Mouse (Mus musculus) lung, postnatal 10 days (tissue): ENCODE measurements around the gene Ankrd12.
A peak's percentile ranks its signal among the peaks of the same experiment; 100 is the strongest.
"Not testable (repeated sequence)": the region's sequence is repeated elsewhere in the genome, so short reads cannot be mapped to it uniquely, and the experiment has no call there.

Experiments used
- DNase-seq: peaks from one replicate; pipeline ENCODE4 v3.0.0; 2021

Ankrd12 gene

DNA sequence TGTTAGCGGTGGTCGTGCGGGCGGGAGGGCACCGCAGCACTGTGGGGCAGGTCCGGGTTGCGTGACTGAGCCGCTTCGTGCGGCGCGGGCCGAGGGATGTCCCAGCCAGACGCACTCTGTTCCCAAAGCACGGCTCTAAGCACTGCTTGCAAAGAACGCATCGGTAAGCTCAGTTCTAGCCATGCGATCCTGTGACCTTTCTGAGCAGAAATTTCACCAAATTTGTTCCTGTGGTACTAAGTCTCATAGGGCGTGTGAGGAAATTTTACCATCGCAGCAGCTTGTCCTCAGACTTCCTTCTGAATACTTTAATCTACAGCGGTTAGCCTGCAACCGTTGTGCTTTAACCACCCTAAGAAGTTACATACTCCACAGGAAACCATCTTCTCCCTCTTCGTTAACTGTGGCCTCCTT, 555 bp upstream of the Ankrd12 start:
- no peak for DNase-seq

DNA sequence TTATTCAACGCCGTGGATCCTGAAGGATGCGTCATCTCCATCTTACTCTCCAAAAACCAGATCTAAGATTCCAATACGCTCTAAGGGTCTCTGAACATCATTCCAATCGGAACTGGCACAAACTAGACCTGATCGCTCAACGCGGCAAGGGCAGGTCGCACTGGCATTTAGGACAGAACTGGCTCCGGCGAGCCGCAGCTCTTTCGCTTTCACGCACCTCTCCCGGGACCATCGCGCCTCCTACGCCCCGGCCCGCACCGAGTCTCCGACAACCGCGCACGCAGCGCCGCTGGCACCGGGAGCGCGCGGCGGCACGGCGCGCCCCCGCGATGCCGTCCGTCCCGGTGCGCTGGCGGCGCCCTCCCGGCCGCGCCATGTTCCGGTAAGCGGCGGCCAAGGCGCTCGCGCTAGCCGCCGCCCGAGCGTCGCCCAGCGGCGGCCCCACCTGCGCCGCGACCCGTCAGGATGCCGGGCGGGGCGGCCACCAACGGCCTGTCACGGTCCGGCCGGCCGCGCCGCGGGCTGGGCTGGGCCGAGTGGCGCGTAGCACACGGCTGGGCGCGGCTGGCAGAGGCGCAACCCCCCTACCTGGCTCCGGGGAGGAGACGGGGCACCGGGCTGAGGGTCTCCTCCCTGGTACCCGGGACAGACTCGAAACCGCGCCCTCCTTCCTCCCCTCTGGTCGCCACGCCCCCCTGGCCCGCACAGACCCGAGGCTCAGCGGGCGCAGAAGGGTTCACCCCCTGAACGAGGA, 538 bp downstream of the Ankrd12 start:
- DNase-seq: peak; percentile 44

DNA sequence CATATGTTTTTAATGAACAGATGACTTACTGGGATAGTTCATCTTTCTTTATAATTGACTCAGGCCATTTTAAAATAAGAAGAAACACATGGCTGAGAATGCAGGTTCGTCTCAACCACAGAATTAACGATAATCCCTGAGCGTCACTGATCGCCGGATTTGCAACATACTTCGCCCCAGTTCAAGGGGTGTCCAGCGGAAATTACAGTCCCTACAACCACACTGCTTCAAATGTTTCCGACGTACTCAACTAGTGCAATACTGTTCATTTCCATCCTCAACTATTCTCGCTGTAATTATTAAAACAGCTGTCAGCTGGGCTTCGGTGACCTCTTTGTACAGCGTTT, 1.1 kb downstream of the Ankrd12 start:
- DNase-seq: peak; percentile 16

DNA sequence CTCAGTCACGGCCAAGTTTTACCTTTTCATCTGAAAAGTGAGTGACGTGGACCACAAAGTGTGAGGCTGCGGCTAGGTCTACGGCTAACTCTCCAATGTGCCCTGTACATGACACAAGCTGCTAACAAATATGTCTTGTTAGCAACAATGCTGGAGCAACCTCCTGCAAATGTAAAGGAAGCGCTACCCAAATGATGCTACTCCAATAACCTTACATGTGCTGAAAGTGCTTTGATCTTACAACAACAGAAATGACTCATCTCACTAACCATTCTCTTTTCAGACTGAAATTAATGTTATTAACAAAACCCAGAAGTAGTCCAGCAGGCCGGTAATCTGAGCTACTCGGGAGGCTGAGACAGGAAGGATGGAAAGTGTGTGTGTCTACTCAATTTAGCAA, 2.9 kb downstream of the Ankrd12 start:
- DNase-seq: no peak

DNA sequence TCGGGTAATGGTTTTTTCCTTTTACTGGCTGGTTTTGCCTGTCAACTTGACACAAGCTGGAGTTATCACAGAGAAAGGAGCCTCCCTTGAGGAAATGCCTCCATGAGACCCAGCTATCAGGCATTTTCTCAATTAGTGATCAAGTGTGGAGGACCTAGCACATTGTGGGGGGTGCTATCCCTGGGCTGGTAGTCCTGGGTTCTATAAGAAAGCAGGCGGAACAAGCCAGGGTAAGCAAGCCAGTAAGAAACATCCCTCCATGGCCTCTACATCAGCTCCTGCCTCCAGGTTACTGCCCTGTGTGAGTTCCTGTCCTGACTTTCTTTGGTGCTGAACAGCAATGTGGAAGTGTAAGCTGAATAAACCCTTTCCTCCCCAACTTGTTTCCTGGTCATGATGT, 7.9 kb downstream of the Ankrd12 start:
- not testable (repeated sequence) for DNase-seq

DNA sequence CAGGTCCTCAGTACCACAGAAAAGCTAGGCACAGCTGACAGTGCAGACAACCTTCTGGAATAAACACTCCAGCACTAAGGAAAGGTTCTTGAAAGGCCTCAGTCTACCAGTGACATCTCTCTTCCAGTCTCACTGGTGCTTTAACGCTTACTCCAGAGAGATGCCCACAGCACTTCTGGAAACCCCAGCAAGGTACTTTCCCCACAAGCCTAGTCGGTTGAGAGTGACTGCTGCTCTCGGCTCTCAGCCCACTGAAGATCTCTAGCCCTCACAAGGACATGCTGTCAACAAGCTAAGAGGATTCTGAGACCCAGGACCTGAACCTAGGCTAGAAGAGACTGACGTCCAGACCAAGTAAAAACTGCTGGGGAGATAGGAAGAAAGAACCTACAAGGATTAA, 11.8 kb downstream of the Ankrd12 start:
- DNase-seq: no peak

DNA sequence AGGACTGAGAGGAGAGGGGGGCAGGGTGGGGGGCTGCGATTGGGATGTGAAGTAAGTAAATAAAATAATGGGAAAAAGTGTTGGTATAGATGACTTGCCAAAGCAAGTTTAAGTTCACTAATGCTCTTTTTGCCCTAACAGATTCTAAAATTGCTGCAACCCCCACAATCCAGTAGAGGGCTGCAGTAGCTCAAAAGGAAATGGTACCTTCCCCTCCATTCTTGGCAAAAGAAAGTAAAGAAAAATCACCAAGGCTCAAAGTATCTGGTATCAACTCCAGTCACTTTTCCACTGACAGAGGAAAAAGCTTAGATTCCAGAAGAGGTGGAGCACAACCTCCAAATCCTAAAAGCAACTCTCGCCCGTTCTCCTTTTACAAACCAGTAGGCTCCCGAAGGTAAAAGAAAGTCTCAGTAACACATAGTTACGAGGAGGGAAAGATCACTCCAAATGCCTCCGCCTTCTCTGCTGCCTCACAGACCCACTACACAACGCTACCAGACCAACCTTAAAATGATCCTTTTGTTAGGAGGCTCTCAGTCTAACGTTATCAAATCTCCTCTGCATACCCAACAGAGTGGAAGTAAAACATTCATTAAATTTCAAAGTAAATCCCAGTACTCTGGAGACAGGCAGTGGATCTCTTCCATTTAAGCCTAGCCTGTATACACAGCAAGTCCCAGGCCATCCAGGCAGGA, 15.5 kb downstream of the Ankrd12 start:
- peak; percentile 7 for DNase-seq

DNA sequence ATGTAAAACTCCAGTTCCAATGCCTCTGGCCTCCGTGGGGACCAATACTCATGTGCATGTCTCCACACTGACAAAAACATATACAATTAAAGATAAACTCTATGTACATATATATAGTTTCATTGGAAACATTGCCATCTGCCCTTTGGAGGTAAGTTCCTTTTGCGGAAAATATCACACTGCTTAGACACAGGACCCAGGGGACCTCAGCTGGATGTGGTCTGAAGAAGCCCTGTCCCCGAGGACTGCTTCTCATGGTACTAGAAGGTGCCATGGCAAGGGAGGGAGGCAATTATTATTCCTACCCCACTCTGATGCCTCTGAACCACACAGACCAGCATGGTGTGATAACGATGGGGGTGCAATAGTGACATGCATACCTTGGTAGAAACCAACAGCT, 18.7 kb downstream of the Ankrd12 start:
- no peak for DNase-seq

DNA sequence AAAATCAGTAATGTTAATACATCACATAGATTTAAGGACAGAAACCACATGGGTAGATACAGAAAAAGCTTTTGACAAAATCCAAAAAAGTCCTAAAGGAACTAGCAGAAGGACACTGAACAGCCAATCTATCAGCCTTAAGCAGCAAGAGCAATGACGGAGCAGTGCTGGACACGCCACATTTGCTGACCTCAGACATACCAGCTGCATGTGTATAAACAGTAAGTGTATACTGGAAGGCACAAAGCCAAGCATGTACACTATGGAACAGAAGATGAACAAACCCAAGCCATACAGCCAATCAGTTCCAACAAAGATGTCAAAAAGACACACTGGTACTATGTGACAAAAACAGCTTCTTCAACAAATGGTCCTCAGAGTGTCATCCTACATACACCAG, 19.7 kb downstream of the Ankrd12 start:
- no peak for DNase-seq

DNA sequence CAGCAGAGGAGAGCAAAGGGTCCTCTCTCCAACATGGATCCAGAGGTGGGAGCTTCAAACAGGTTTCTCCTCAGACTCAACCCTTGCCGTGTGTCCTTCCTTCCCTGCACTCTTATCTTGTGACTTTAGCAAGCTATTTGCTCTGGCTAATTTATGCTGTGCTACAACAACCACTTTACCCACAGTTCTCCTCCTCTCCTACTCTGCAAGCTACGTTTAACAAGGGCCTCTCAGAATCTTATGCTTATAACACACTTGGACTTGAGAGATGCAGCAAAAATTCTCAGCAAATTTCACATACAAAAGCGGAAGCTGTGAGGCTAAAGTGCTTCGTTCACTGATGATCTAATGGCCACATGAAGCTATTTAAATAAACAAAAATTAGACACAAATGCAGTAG, 23.5 kb downstream of the Ankrd12 start:
- DNase-seq: no peak

DNA sequence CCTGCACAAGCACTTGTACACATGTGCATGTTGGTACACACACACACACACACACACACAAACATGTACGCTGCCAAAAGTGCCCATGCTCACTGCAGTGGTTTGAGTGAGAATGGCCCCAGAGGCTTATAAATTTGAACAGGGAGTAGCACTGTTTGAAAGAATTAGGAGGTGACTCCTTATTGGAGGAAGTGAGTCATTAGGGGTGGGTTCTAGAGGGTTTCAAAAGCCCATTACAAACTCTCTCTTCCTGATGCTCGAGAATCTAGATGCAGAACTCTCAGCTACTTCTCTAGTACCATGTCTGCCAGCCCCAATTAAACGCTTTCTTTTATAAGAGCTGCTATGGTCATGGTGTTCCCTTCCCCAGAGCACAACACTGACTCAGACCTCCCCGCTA, 28.1 kb downstream of the Ankrd12 start:
- DNase-seq: no peak

DNA sequence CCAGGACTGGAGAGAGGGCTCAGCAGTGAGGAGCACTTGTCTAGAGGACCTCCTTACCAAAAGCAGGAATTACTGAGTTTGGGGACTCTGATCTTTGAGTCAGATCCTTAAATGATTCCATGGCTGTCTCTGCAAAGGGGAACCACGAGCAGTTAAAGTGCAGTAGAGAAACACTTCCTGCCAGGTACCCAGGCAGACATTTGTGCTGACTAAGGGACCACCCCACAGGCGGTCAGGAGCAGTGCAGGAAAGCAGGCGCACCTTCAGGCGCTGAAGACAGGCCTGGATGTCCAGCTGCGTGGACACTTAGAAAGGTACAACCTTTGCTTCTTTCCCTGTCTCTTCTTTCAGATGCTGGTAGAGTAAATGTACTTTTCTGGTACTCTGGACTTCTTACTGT, 28.7 kb downstream of the Ankrd12 start:
- no peak for DNase-seq

DNA sequence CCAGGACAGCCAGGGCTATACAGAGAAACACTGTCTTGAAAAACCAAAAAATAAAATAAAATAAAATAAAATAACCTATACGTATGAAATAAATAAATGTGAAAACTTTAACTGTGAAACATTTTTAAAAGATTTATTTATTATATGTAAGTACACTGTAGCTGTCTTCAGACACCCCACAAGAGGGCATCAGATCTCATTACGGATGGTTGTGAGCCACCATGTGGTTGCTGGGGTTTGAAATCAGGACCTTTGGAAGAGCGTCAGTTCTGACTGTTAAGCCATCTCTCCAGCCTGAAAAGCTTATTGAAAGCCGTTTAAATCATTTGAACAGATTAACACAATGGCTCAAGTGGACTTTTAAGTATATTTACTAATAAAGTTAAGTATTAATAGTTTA, 33.2 kb downstream of the Ankrd12 start:
- DNase-seq: not testable (repeated sequence)

DNA sequence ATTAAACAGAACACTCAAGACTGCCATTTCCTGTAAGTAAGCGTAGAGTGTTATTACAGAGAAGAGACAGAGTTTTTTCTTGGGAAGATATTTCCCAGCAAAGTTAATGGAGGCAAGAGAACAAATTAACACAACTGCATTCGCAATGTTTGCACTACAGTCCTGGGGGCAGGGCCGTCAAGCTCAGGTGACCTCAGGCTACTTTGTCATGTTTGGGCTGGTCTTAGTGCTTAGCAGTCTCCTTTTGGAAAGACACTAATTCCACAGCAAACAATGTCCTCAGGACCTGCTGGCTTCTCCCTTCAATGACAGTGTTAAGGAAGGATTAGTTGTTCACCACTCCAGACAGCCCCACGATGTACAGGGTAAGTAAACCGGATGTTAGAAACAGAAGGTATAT, 35.9 kb downstream of the Ankrd12 start:
- no peak for DNase-seq

DNA sequence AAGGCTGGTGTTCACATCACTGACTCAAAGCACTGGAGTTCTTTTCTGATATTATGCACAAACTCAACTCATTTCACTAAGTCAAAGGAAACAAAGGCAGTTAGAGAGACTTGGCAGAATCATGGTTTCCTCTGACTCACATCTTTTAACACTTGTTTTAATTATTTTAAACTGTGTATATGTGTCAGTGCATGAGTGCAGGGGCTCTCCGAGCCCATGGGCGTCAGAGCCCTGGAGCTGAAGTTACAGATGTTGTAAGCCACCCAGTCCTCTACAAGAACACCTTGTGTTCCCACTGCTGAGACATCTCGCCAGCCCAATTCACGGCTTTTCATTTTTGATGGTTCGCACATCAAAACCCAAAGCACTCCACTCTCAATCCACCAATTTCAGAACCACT, 43.6 kb downstream of the Ankrd12 start:
- DNase-seq: no peak

DNA sequence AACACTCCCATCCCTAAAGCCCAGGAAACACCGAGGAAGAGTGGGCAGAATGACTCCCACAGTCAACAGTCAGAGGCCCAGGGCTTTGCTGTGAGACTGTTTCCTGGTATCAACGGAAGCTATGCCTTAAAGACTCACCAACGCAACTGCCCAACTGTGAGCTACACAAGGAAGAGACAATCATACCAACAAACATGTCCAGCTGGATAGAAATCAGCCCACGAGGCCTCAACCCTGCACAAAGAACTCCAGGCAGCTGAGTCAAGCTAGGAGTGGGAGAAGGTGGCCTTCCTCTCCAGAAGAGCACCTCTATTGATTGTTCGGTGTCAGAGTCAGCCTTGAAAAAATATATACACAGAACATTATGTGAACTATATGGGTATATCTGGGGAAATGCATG, 44.9 kb downstream of the Ankrd12 start:
- no peak for DNase-seq

DNA sequence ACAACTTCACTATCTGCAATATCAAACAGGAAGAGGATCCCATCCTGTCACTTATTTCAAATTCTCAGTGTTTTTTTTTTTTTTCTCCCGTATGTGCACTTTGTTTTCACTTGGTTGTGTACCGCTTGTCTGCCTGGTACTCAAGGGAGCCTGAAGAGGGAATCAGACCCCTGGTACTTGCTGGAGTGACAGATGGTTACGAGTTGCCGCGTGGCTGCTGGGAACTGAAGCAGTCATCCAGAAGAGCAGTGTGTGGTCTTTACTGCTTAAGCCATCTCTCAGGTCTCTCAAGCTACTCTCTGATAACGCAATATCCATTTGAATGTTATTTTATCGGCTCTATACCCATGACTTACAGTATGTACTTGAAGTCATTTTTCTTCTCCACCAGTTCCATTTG, 52.7 kb downstream of the Ankrd12 start:
- no peak for DNase-seq

DNA sequence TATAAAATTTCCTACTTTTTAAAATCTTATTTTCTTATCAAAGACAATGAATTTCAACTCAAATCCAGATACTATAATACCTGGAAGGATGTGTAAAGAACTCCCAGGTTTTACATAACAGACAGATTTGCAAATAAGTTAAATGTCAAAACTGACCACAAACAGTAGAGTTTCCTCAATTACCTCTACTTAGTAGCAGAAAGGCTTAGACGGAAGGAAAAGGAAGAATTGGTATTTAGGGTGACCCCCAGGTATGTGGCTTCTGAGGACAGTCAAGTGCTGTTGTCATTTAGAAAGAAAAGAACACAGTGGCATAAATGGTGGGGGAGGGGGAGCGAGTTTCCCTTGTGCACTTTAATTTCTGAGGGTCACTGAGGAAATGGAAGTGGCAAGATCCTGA, 65.1 kb downstream of the Ankrd12 start:
- no peak for DNase-seq

DNA sequence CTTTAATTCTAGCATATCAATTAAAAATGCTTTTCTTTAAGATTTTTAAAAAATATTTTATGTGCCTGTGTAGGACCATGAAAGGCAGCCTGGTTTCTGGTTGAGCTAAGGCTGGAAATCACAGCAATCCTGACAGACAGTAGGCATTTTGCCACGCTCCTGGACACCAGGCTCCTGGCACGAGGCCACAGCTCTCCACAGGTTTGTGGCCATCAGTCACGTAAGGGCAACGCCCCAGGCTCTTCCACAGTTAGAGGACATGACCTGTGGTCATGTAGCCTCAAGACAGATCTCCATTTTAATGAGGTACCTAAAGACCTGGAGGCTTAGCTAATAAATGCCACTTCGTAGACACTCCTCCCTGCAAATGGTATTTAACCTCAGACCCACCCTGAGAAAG, 69.0 kb downstream of the Ankrd12 start:
- no peak for DNase-seq

DNA sequence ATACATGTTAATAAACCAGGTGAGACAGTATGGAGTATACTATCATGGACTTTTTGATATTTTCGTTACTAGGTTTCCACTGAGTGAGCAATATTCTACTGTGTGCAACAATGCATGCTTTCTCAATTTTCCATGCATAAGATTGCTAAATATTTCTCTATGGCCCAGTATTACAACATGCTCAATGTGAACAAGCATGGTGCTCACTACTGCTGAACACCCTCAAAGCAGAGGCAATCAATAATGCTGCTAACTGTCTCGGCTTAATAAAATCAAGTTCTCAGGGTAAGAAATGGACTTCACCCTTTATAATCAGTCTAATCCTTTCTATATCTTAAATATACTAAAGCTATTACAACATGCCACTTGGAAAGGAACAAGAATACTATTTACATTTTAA, 69.4 kb downstream of the Ankrd12 start:
- DNase-seq: no peak

DNA sequence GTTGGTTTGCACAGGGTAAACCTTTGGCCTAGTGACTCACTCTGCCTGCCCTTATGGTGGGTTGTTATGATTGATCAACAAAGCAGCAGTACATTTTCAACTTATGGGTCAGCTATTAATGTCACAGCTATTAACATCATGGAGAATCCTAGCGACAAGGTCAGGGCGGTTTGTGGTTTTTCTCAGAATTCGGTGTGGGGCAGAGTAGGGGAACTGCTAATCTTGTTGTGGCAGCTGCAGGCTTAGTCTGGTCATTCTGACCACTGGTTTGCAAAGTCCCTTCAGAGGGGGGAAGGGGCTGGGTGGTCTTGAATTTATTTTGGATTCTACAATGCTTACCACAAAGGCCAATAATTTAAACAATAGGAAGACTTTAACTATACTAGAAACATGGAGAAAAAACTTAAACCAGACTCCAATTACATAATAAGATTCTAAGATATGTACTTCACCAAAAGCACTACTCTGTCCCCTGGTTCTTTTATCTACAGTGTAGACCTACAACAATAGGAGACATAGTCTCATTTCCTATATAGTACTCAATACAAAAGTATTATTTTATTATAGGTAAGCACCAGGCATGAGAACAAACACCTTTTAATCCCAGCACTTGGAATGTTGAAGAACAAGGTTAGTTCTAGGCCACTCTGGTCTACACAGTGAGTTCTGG, 88.6 kb downstream of the Ankrd12 start:
- no peak for DNase-seq

DNA sequence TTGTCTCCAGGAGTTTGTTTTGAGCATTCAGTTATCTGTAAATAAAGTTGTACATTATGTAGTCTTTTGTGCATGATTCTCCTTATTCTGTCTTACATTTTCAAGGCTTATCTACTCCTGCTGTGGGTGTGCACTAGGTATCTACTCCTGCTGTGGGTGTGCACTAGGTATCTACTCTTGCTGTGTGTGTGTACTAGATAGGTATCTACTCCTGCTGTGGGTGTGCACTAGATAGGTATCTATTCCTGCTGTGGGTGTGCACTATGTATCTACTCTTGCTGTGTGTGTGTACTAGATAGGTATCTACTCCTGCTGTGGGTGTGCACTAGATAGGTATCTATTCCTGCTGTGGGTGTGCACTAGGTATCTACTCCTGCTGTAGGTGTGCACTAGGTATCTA, 100.2 kb downstream of the Ankrd12 start:
- DNase-seq: not testable (repeated sequence)

DNA sequence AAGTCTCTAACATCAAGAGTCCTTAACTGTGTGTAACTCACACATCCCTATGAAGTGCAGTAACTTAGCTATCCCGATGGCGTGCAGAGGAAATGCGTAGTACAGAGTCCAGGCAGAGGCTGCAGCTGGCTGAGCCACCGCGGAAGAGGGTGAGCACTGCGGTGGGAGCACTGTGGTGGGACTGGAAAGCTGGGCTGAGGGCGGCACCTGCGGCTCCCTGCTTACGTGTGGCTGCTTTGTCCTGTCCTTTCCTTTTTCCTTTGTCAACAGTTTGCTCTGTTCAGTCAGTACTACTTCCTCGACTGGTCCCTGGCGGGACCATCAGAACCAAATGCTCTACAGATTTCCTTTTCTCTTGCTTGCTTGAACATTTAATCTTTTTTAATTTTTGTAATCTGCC, 109.1 kb downstream of the Ankrd12 start:
- no peak for DNase-seq

DNA sequence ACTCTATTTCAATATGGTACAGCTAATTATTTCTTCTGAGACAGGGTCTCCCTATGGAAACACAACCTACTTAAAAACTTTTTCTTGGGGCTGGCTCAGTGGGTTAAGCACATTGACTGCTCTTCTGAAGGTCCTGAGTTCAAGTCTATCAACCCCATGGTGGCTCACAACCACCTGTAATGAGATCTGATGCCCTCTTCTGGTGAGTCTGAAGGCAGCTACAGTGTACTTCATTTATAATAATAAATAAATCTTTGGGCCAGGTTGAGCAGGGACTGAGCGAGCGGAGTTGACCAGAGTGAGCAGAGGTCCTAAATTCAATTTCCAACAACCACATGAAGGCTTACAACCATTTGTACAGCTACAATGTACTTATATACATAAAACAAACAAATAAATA, 114.6 kb downstream of the Ankrd12 start:
- DNase-seq: no peak
